Mouse (Mus musculus) midbrain, embryonic 15.5 days (tissue): ENCODE results near the gene Nox1. TPM values are rescaled to one million over a fixed set of nuclear protein-coding genes. Genes with fewer than 3 reads are reported as not detected.

ENCODE experiments used
- ATAC-seq: fragments of 200-750 bp; cut with Nextera tagmentation; replicated peaks from 2 replicates; pipeline ENCODE4 v1.8.0; 2017; ENCODE audit warnings: moderate TSS enrichment
- H3K27ac ChIP-seq: fragments of 300-500 bp; sonication (generic); 2 replicates; pipeline ENCODE4 v1.5.1; 2015; ENCODE audit warnings: mild to moderate bottlenecking, inconsistent platforms
- H3K27me3 ChIP-seq: fragments of 300-500 bp; sonication (generic); replicated peaks from 2 replicates; pipeline ENCODE4 v1.6.1; 2015; ENCODE audit warnings: inconsistent platforms
- H3K36me3 ChIP-seq: fragments of 300-500 bp; sonication (generic); replicated peaks from 2 replicates; pipeline ENCODE4 v1.6.1; 2015; ENCODE audit warnings: inconsistent platforms
- H3K4me1 ChIP-seq: fragments of 300-500 bp; sonication (generic); 2 replicates; pipeline ENCODE4 v1.6.1; 2015; ENCODE audit warnings: inconsistent platforms
- H3K4me2 ChIP-seq: fragments of 300-500 bp; sonication (generic); 2 replicates; pipeline ENCODE4 v1.6.1; 2015; ENCODE audit warnings: inconsistent platforms, mild to moderate bottlenecking, moderate library complexity
- H3K4me3 ChIP-seq: fragments of 300-500 bp; sonication (generic); 2 replicates; pipeline ENCODE4 v1.5.1; 2015; ENCODE audit warnings: mild to moderate bottlenecking, inconsistent platforms
- H3K9ac ChIP-seq: fragments of 300-500 bp; sonication (generic); 2 replicates; pipeline ENCODE4 v1.6.1; 2015; ENCODE audit warnings: mild to moderate bottlenecking, inconsistent platforms
- H3K9me3 ChIP-seq: fragments of 300-500 bp; sonication (generic); 2 replicates; pipeline ENCODE4 v1.6.1; 2016; ENCODE audit warnings: inconsistent platforms
- WGBS: fragments of 180-500 bp; shearing (Covaris S2); methylation state at CpG from one replicate; pipeline ENCODE4 v1.1.7; 2015; ENCODE audit warnings: mixed read lengths; 5-methylcytosine and 5-hydroxymethylcytosine counted together
- microRNA-seq: library from miRNA; unstranded; fragments of <30 nt; microRNA quantifications from one replicate; pipeline ENCODE4, GENCODE M21; 2016
- polyA plus RNA-seq: library from polyadenylated mRNA; unstranded; fragments of >200 nt; fragmentation: Nextera tagmentation; extraction: Ambion mirVana; gene quantifications from 2 replicates; pipeline ENCODE4 v1.2.1, GENCODE M21; 2015

Nox1 gene
- polyA plus RNA-seq, 1 experiment from 2014 or later, result 0.14 TPM

- Histone ChIP-seq H3K9me3 (no peaks in the 10 kb centered on the region), H3K27ac (no peak overlapping the region), H3K4me2 (no peak overlapping the region), H3K36me3 (no peaks in the 10 kb centered on the region), H3K9ac (no peak overlapping the region), H3K4me3 (no peak overlapping the region), H3K27me3 (0 out of 2 replicates have a peak, but pooled peaks cover 4% of the 10 kb centered on the region), H3K4me1 (no peaks in the 10 kb centered on the region)
- no peak for ATAC-seq
- WGBS, result 88% methylated on average over 3 of the region's 3 CpGs
Measured at GRCm38 (mm10) chrX:134111767-134112166, 110.0 kb downstream of the Nox1 start.

- H3K9ac ChIP-seq, result no peak overlapping the region
- no peak overlapping the region for H3K4me3 ChIP-seq
- H3K4me1 ChIP-seq, result no peaks in the 10 kb centered on the region
- H3K27ac ChIP-seq, result no peak overlapping the region
- ATAC-seq, result no peak
- H3K4me2 ChIP-seq, result no peak overlapping the region
- no peaks in the 10 kb centered on the region for H3K27me3 ChIP-seq
- H3K36me3 ChIP-seq, result no peaks in the 10 kb centered on the region
- no peaks in the 10 kb centered on the region for H3K9me3 ChIP-seq
- WGBS, result 74% methylated on average over 2 of the region's 2 CpGs
Measured at GRCm38 (mm10) chrX:134102641-134103040, 119.1 kb downstream of the Nox1 start.

- H3K9me3 ChIP-seq, result no peaks in the 10 kb centered on the region
- no peaks in the 10 kb centered on the region for H3K27me3 ChIP-seq
- no peak overlapping the region for H3K4me3 ChIP-seq
- no peak for ATAC-seq
- no peak overlapping the region for H3K27ac ChIP-seq
- H3K9ac ChIP-seq, result no peak overlapping the region
- no peaks in the 10 kb centered on the region for H3K4me1 ChIP-seq
- H3K4me2 ChIP-seq, result no peak overlapping the region
- WGBS, result 41% methylated on average over 1 of the region's 1 CpGs
- H3K36me3 ChIP-seq, result no peaks in the 10 kb centered on the region
Measured at GRCm38 (mm10) chrX:134085453-134085852, 136.3 kb downstream of the Nox1 start.

- H3K4me1 ChIP-seq, result no peaks in the 10 kb centered on the region
- peak overlapping the region; percentile 48 for H3K4me2 ChIP-seq
- peak; percentile 27 for ATAC-seq
- WGBS, result 27% methylated on average over 10 of the region's 10 CpGs
- peak overlapping the region; percentile 63 for H3K4me3 ChIP-seq
- peak overlapping the region; percentile 90 for H3K27ac ChIP-seq
- H3K36me3 ChIP-seq, result no peaks in the 10 kb centered on the region
- H3K9me3 ChIP-seq, result no peaks in the 10 kb centered on the region
- H3K9ac ChIP-seq, result peak overlapping the region; percentile 69
- no peaks in the 10 kb centered on the region; the same call in 1 of the 2 replicates for H3K27me3 ChIP-seq
Measured at GRCm38 (mm10) chrX:134059764-134060163, 162.0 kb downstream of the Nox1 start.

- Histone ChIP-seq H3K9me3 (no peaks in the 10 kb centered on the region), H3K36me3 (no peaks in the 10 kb centered on the region), H3K27ac (peak within 1 kb of the TSS; percentile 90), H3K4me3 (peak within 1 kb of the TSS; percentile 63), H3K9ac (peak within 1 kb of the TSS; percentile 69), H3K27me3 (no peaks in the 10 kb centered on the region; the same call in 1 of the 2 replicates), H3K4me1 (no peaks in the 10 kb centered on the region), H3K4me2 (peak within 1 kb of the TSS; percentile 48)
- ATAC-seq, result peak; percentile 99
- WGBS, result 25% methylated on average over 76 of the region's 77 CpGs
Measured at GRCm38 (mm10) chrX:134058987-134059712, 162.6 kb downstream of the Nox1 start, which contains the start of gene Cstf2. Cstf2 (plus strand) TSS chrX:134059187.

- peak; percentile 30 for ATAC-seq
Measured at GRCm38 (mm10) chrX:134058040-134058875, 163.5 kb downstream of the Nox1 start.

GRCm38 (mm10) chrX:134056897-134057296, 164.9 kb downstream of the Nox1 start:
- no peaks in the 10 kb centered on the region for H3K36me3 ChIP-seq
- no peak overlapping the region for H3K27ac ChIP-seq
- 82% methylated on average over 2 of the region's 2 CpGs for WGBS
- H3K4me3 ChIP-seq, result no peak overlapping the region
- H3K4me2 ChIP-seq, result no peak overlapping the region
- H3K9me3 ChIP-seq, result no peaks in the 10 kb centered on the region
- no peaks in the 10 kb centered on the region for H3K4me1 ChIP-seq
- H3K9ac ChIP-seq, result no peak overlapping the region
- ATAC-seq, result no peak
- no peaks in the 10 kb centered on the region; the same call in 1 of the 2 replicates for H3K27me3 ChIP-seq

More at GRCm38 (mm10) chrX:134058040-134058875, 163.5 kb downstream of the Nox1 start:
- peak overlapping the region; percentile 90 for H3K27ac ChIP-seq
- H3K36me3 ChIP-seq, result no peaks in the 10 kb centered on the region
- H3K9me3 ChIP-seq, result no peaks in the 10 kb centered on the region
- peak overlapping the region; percentile 48 for H3K4me2 ChIP-seq
- WGBS, result 72% methylated on average over 14 of the region's 14 CpGs
- no peaks in the 10 kb centered on the region for H3K4me1 ChIP-seq
- H3K27me3 ChIP-seq, result no peaks in the 10 kb centered on the region; the same call in 1 of the 2 replicates
- H3K4me3 ChIP-seq, result peak overlapping the region; percentile 63
- no peak overlapping the region for H3K9ac ChIP-seq

- Histone ChIP-seq H3K9ac (no peak overlapping the region), H3K4me2 (no peak overlapping the region), H3K36me3 (no peaks in the 10 kb centered on the region), H3K4me1 (no peaks in the 10 kb centered on the region), H3K27ac (no peak overlapping the region), H3K4me3 (no peak overlapping the region), H3K9me3 (no peaks in the 10 kb centered on the region), H3K27me3 (no peaks in the 10 kb centered on the region)
- no peak for ATAC-seq
- 83% methylated on average over 1 of the region's 1 CpGs for WGBS
Measured at GRCm38 (mm10) chrX:134048994-134049393, 172.8 kb downstream of the Nox1 start.

Small RNA genes within 50 kb of the gene (microRNA-seq; reads per million reads assigned to microRNA genes)
- not detected for gene Mir3112

Other genes starting within 250 kb of the Nox1 start
- 0.74 and 0.75 TPM in 2 replicates for gene Sytl4, start 240.1 kb downstream of the Nox1 start, polyA plus RNA-seq
- 64.5 and 70.5 TPM in 2 replicates for gene Cstf2, start 162.8 kb downstream of the Nox1 start, polyA plus RNA-seq
- gene Xkrx, start 59.9 kb downstream of the Nox1 start, polyA plus RNA-seq, result 1.0 and 1.2 TPM in 2 replicates
- not detected in 2 replicates for gene Arl13a, start 34.5 kb downstream of the Nox1 start, polyA plus RNA-seq
- 4.8 and 5.5 TPM in 2 replicates for gene Trmt2b, start 55.0 kb upstream of the Nox1 start, polyA plus RNA-seq
- 116 and 120 TPM in 2 replicates for gene Tmem35a, start 73.3 kb upstream of the Nox1 start, polyA plus RNA-seq
- gene Cenpi, start 86.1 kb upstream of the Nox1 start, polyA plus RNA-seq, result 5.2 and 6.3 TPM in 2 replicates
- 23.1 and 27.0 TPM in 2 replicates for gene Drp2, start 182.6 kb upstream of the Nox1 start, polyA plus RNA-seq